Mouse (Mus musculus) embryo, embryonic 10.5 days (tissue): Measurements from ENCODE around the gene Kat2a.
"Not testable (repeated sequence)": the region's sequence is repeated elsewhere in the genome, so short reads cannot be mapped to it uniquely, and the experiment has no call there.

Source experiments
- DNase-seq: peaks from one replicate; pipeline ENCODE4 v3.0.0-alpha.2; 2015; ENCODE audit warnings: low spot score

Kat2a gene

GRCm38 (mm10) chr11:100671956-100672355 is 40.3 kb downstream of the Kat2a start:
- no peak for DNase-seq

- DNase-seq = no peak
These were observed 41.2 kb downstream of the Kat2a start for GRCm38 (mm10) chr11:100671049-100671448.

- DNase-seq = no peak
These were observed 52.5 kb downstream of the Kat2a start for GRCm38 (mm10) chr11:100659806-100660205.

GRCm38 (mm10) chr11:100656458-100656857 is 55.8 kb downstream of the Kat2a start:
- DNase-seq = peak; percentile 34

- DNase-seq = not testable (repeated sequence)
These were observed 56.7 kb downstream of the Kat2a start for GRCm38 (mm10) chr11:100655589-100655988.
